Mouse (Mus musculus) right cerebral cortex, adult 18-20 months (tissue): ENCODE measurements around the gene Pex5.

Experiments
- DNase-seq: peaks from one replicate; pipeline ENCODE4 v3.0.0; 2022; ENCODE audit warnings: mixed read lengths

The Pex5 gene

GRCm38 (mm10) chr6:124353246-124353645 is 61.6 kb downstream of the Pex5 start:
- DNase-seq: no peak
